Mouse (Mus musculus) lung, adult 2 months (tissue): ENCODE results near the gene Gba2.

ENCODE experiments used
- CTCF ChIP-seq: fragments of 200-500 bp; IDR thresholded peaks from 2 replicates; pipeline ENCODE4 v1.5.1; 2011; ENCODE audit warnings: mild to moderate bottlenecking, low read length, control low read depth; ENCODE audit not compliant: insufficient read depth
- POLR2A ChIP-seq: fragments of 200-500 bp; IDR thresholded peaks from 2 replicates; pipeline ENCODE4 v1.6.1; 2011; ENCODE audit warnings: low read depth, mild to moderate bottlenecking, control low read depth, low read length, borderline replicate concordance; ENCODE audit errors: extremely low read depth

DNA sequence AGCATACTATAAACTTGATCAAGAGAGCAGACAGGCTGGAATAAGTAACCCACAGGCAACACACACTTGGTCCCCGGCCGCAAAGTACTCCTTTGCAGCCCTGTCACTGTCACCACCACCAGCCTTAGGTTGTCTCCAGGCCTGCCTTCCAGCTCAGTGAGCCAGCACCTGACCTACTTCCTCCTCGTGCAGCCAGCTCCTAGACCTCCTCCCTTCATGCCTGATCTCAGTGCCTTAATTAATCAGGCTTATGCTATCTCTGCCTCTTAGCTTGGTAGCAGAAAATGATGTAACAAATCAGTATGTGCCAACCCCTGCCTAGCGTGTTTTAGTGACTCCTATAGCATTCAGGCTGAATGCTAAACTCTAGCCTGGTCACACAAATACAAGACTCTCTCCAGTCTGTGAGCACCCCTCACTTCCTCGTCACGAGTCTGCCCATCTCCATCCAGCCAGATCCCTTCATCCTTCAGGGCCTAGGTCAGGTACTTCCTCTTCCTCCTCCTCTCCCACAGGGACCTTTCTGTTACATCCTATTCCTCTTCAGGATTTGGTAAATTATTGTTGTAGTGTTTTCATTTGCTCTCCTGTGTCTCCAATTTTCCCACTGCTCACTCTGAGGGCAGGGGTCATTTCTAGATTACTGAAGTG is 7.2 kb downstream of the Gba2 start:
- TF ChIP-seq CTCF (no peak), POLR2A (no peak)
